In the genomic region with DNA sequence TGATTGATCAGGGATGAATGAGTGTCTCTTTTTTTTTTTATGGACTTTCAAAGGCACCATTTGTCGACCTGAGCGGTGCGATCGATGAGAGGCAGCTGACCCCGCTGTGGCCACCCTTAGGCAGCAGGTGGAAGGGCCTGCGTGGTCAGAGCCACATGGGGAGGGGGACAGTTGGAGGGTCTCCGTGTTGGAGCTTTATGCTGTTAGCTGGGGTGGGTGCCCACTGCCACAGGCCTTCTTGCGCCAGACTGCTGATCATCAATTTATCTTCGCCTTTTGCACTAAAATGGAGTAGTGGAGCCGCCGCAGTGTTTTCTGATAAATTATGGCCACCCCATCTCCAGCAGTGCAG, we compare ENCODE assay signal across 25 mouse cellular contexts. TPM values are rescaled to one million over a fixed set of nuclear protein-coding genes. Genes with fewer than 3 reads are reported as not detected.
DNase-seq lines count a peak whose midpoint lies in the region; ATAC-seq and TF ChIP-seq lines count a peak whose summit lies in the region.
"Had no signal": no experiment of that assay in that cellular context is flagged by ENCODE, and none has a peak within 500 bp of the region (broad histone marks: within the 10 kb centered on the region; RNA-seq: fewer than 3 reads in every experiment).

No protein-coding gene starts in this region.

- no peak for ATAC-seq in hindbrain, postnatal 0 days
- no peak for ATAC-seq in embryonic facial prominence, embryonic 13.5 days (ENCODE audit: insufficient number of reproducible peaks, insufficient read depth, low FRiP score, low TSS enrichment, low read depth)
- ATAC-seq in hindbrain, embryonic 13.5 days (ENCODE audit: low FRiP score) = peak; percentile 21; the same call in 1 of the 2 replicates
- peak; percentile 17; the same call in 1 of the 2 replicates for ATAC-seq in neural tube, embryonic 12.5 days (ENCODE audit: low FRiP score, low read depth)
- ATAC-seq: liver, postnatal 0 days; lung, postnatal 0 days had no signal

- H3K9me3 ChIP-seq in hindbrain, embryonic 10.5 days = no peaks in the 10 kb centered on the region
- no peaks in the 10 kb centered on the region for H3K9me3 ChIP-seq in hindbrain, postnatal 0 days (ENCODE audit: low read length)
- H3K9me3 ChIP-seq in embryonic facial prominence, embryonic 13.5 days = no peaks in the 10 kb centered on the region
- H3K9me3 ChIP-seq in hindbrain, embryonic 13.5 days = 0 out of 2 replicates have a peak, but pooled peaks cover 3% of the 10 kb centered on the region
- H3K9me3 ChIP-seq in neural tube, embryonic 12.5 days = no peaks in the 10 kb centered on the region
- H3K9me3 ChIP-seq: embryonic facial prominence, embryonic 15.5 days; heart, embryonic 10.5 days; intestine, embryonic 15.5 days; limb, embryonic 12.5 days; stomach, embryonic 15.5 days had no signal

- peaks cover 23% of the 10 kb centered on the region for H3K27me3 ChIP-seq in hindbrain, embryonic 10.5 days (ENCODE audit: insufficient read depth, poor library complexity, severe bottlenecking)
- no peaks in the 10 kb centered on the region for H3K27me3 ChIP-seq in hindbrain, postnatal 0 days (ENCODE audit: insufficient read depth, low read length)
- H3K27me3 ChIP-seq in embryonic facial prominence, embryonic 13.5 days = 0 out of 2 replicates have a peak, but pooled peaks cover 4% of the 10 kb centered on the region
- peaks cover 6% of the 10 kb centered on the region; the same call in 1 of the 2 replicates for H3K27me3 ChIP-seq in hindbrain, embryonic 13.5 days
- H3K27me3 ChIP-seq in neural tube, embryonic 12.5 days (replicated peaks) = peaks cover 6% of the 10 kb centered on the region
- H3K27me3 ChIP-seq: embryonic facial prominence, embryonic 15.5 days; intestine, embryonic 15.5 days had no signal

- no peaks in the 10 kb centered on the region for H3K36me3 ChIP-seq in hindbrain, embryonic 10.5 days
- H3K36me3 ChIP-seq in hindbrain, postnatal 0 days (ENCODE audit: insufficient read depth, low read length) = no peaks in the 10 kb centered on the region
- H3K36me3 ChIP-seq in embryonic facial prominence, embryonic 13.5 days = no peaks in the 10 kb centered on the region
- H3K36me3 ChIP-seq in hindbrain, embryonic 13.5 days = no peaks in the 10 kb centered on the region
- H3K36me3 ChIP-seq in neural tube, embryonic 12.5 days = no peaks in the 10 kb centered on the region
- H3K36me3 ChIP-seq: embryonic facial prominence, embryonic 15.5 days; heart, embryonic 10.5 days; intestine, embryonic 15.5 days; limb, embryonic 12.5 days; stomach, embryonic 15.5 days had no signal

- 39% methylated on average over 11 of the region's 11 CpGs for WGBS in hindbrain, embryonic 10.5 days
- WGBS in hindbrain, postnatal 0 days = 46% methylated on average over 11 of the region's 11 CpGs
- WGBS in embryonic facial prominence, embryonic 13.5 days = 52% methylated on average over 11 of the region's 11 CpGs
- WGBS in hindbrain, embryonic 13.5 days = 22% methylated on average over 11 of the region's 11 CpGs
- WGBS in neural tube, embryonic 12.5 days = 12% methylated on average over 11 of the region's 11 CpGs

- no peak for TF ChIP-seq CTCF in hindbrain, postnatal 0 days (IDR thresholded peaks at IDR 0.05; ENCODE audit: low read depth)

- H3K9ac ChIP-seq in hindbrain, postnatal 0 days (replicated peaks; ENCODE audit: low read length) = no peak overlapping the region
- H3K9ac ChIP-seq in embryonic facial prominence, embryonic 13.5 days = 0 out of 2 replicates have a peak overlapping the region, but pooled peaks have one; percentile 7
- H3K9ac ChIP-seq in hindbrain, embryonic 13.5 days = peak overlapping the region; percentile 49; the same call in 1 of the 2 replicates
- no peak overlapping the region for H3K9ac ChIP-seq in neural tube, embryonic 12.5 days
- H3K9ac ChIP-seq: embryonic facial prominence, embryonic 15.5 days; intestine, embryonic 15.5 days; limb, embryonic 12.5 days; liver, postnatal 0 days; stomach, embryonic 15.5 days had no signal

- H3K4me1 ChIP-seq in hindbrain, embryonic 10.5 days (replicated peaks) = peaks cover 50% of the 10 kb centered on the region
- no peaks in the 10 kb centered on the region for H3K4me1 ChIP-seq in hindbrain, postnatal 0 days (ENCODE audit: insufficient read depth, low read length)
- peaks cover 7% of the 10 kb centered on the region for H3K4me1 ChIP-seq in embryonic facial prominence, embryonic 13.5 days
- peaks cover 49% of the 10 kb centered on the region for H3K4me1 ChIP-seq in hindbrain, embryonic 13.5 days (replicated peaks)
- H3K4me1 ChIP-seq in neural tube, embryonic 12.5 days = peaks cover 22% of the 10 kb centered on the region
- H3K4me1 ChIP-seq: intestine, embryonic 15.5 days; stomach, embryonic 15.5 days had no signal

- H3K27ac ChIP-seq in hindbrain, embryonic 10.5 days = peak overlapping the region; percentile 76
- H3K27ac ChIP-seq in hindbrain, postnatal 0 days = no peak overlapping the region
- H3K27ac ChIP-seq in embryonic facial prominence, embryonic 13.5 days = no peak overlapping the region
- H3K27ac ChIP-seq in hindbrain, embryonic 13.5 days = peak overlapping the region; percentile 80
- H3K27ac ChIP-seq in neural tube, embryonic 12.5 days = no peak overlapping the region
- H3K27ac ChIP-seq: embryonic facial prominence, embryonic 15.5 days; gastrocnemius, adult 2 months; heart, embryonic 10.5 days; intestine, embryonic 15.5 days; limb, embryonic 12.5 days; macrophage; stomach, embryonic 15.5 days had no signal

- no peak overlapping the region for H3K4me2 ChIP-seq in hindbrain, postnatal 0 days (ENCODE audit: low read depth, low read length)
- no peak overlapping the region for H3K4me2 ChIP-seq in embryonic facial prominence, embryonic 13.5 days
- peak overlapping the region; percentile 19; the same call in 1 of the 2 replicates for H3K4me2 ChIP-seq in hindbrain, embryonic 13.5 days
- peak overlapping the region; percentile 38 for H3K4me2 ChIP-seq in neural tube, embryonic 12.5 days (replicated peaks)
- H3K4me2 ChIP-seq: embryonic facial prominence, embryonic 15.5 days; intestine, embryonic 15.5 days; limb, embryonic 12.5 days; liver, embryonic 11.5 days; stomach, embryonic 15.5 days had no signal

- DNase-seq in hindbrain, embryonic 10.5 days (ENCODE audit: low spot score) = no peak
- DNase-seq in hindbrain, postnatal 0 days (ENCODE audit: low spot score) = no peak
- no peak for DNase-seq in urinary bladder, postnatal 36 days (ENCODE audit: low spot score in 2 of 2)
- DNase-seq in c-Kit-positive CD71-positive TER-119-positive erythroid progenitor cells, embryonic 14.5 days (ENCODE audit: low spot score) = no peak
- no peak for DNase-seq in cerebellum, adult 9-11 months
- DNase-seq: adrenal gland, postnatal 25 days; cerebellum, adult 9-10 months; gastrocnemius, adult 2 months; heart, postnatal 4 days; kidney, adult 8-10 months; liver, postnatal 0 days; right cerebral cortex, adult 18-20 months; right cerebral cortex, postnatal 4 days; thymus, postnatal 36 days had no signal

- H3K4me3 ChIP-seq in hindbrain, embryonic 10.5 days = peak overlapping the region; percentile 20; the same call in 1 of the 2 replicates
- H3K4me3 ChIP-seq in hindbrain, postnatal 0 days (ENCODE audit: low read length) = no peak overlapping the region
- no peak overlapping the region for H3K4me3 ChIP-seq in embryonic facial prominence, embryonic 13.5 days
- no peak overlapping the region for H3K4me3 ChIP-seq in hindbrain, embryonic 13.5 days
- H3K4me3 ChIP-seq in neural tube, embryonic 12.5 days = no peak overlapping the region
- H3K4me3 ChIP-seq: embryonic facial prominence, embryonic 15.5 days; gastrocnemius, adult 2 months; heart, embryonic 10.5 days; intestine, embryonic 15.5 days; limb, embryonic 12.5 days; stomach, embryonic 15.5 days had no signal

RNA-seq across cellular contexts. Expression of a gene that starts 11.6 kb away (rescaled TPM):
- polyA plus RNA-seq in hindbrain, embryonic 10.5 days (2016; fragmentation: Nextera tagmentation; extraction: Ambion mirVana) = 1,866 and 1,915 TPM in 2 replicates
- 86.4 and 140 TPM in 2 replicates for total RNA-seq in hindbrain, postnatal 0 days (2014; rRNA removed)
- 155 and 166 TPM in 2 replicates for polyA plus RNA-seq in hindbrain, postnatal 0 days (2015; fragmentation: Nextera tagmentation; extraction: Ambion mirVana)
- polyA plus RNA-seq in embryonic facial prominence, embryonic 13.5 days (2015; fragmentation: Nextera tagmentation; extraction: Ambion mirVana) = 743 and 842 TPM in 2 replicates
- polyA plus RNA-seq in hindbrain, embryonic 13.5 days (2015; fragmentation: Nextera tagmentation; extraction: Ambion mirVana) = 368 and 389 TPM in 2 replicates
- polyA plus RNA-seq in neural tube, embryonic 12.5 days (2016; fragmentation: Nextera tagmentation; extraction: Ambion mirVana) = 644 and 768 TPM in 2 replicates
- polyA plus RNA-seq: liver, postnatal 0 days; macrophage had no signal

RNA-seq across cellular contexts. Expression of a gene that starts 18.6 kb away (rescaled TPM):
- polyA plus RNA-seq in hindbrain, embryonic 10.5 days (2016; fragmentation: Nextera tagmentation; extraction: Ambion mirVana) = 150 and 174 TPM in 2 replicates
- total RNA-seq in hindbrain, postnatal 0 days (2014; rRNA removed) = 35.6 and 37.9 TPM in 2 replicates
- 88.5 and 96.7 TPM in 2 replicates for polyA plus RNA-seq in hindbrain, postnatal 0 days (2015; fragmentation: Nextera tagmentation; extraction: Ambion mirVana)
- polyA plus RNA-seq in embryonic facial prominence, embryonic 13.5 days (2015; fragmentation: Nextera tagmentation; extraction: Ambion mirVana) = 156 and 167 TPM in 2 replicates
- 110 and 112 TPM in 2 replicates for polyA plus RNA-seq in hindbrain, embryonic 13.5 days (2015; fragmentation: Nextera tagmentation; extraction: Ambion mirVana)
- polyA plus RNA-seq in neural tube, embryonic 12.5 days (2016; fragmentation: Nextera tagmentation; extraction: Ambion mirVana) = 114 TPM in 2 replicates

RNA-seq across cellular contexts. Expression of a gene that starts 54.2 kb away (rescaled TPM):
- polyA plus RNA-seq in hindbrain, embryonic 10.5 days (2016; fragmentation: Nextera tagmentation; extraction: Ambion mirVana) = 4.5 and 4.7 TPM in 2 replicates
- 5.5 and 11.3 TPM in 2 replicates for total RNA-seq in hindbrain, postnatal 0 days (2014; rRNA removed)
- 6.2 and 6.7 TPM in 2 replicates for polyA plus RNA-seq in hindbrain, postnatal 0 days (2015; fragmentation: Nextera tagmentation; extraction: Ambion mirVana)
- polyA plus RNA-seq in embryonic facial prominence, embryonic 13.5 days (2015; fragmentation: Nextera tagmentation; extraction: Ambion mirVana) = 7.3 and 8.2 TPM in 2 replicates
- 4.8 and 7.2 TPM in 2 replicates for polyA plus RNA-seq in hindbrain, embryonic 13.5 days (2015; fragmentation: Nextera tagmentation; extraction: Ambion mirVana)
- polyA plus RNA-seq in neural tube, embryonic 12.5 days (2016; fragmentation: Nextera tagmentation; extraction: Ambion mirVana) = 4.3 and 4.6 TPM in 2 replicates

Comparison
In these comparisons a context has a peak if more than half of its experiments do, and no peak if none do; other contexts are left out.
1. H3K27ac ChIP-seq: peak in hindbrain, embryonic 10.5 days (single experiment) and hindbrain, embryonic 13.5 days (single experiment); none in hindbrain, postnatal 0 days (single experiment), embryonic facial prominence, embryonic 13.5 days (single experiment) and neural tube, embryonic 12.5 days (single experiment).
2. ATAC-seq: peak in hindbrain, embryonic 13.5 days (single experiment) and neural tube, embryonic 12.5 days (single experiment); none in hindbrain, postnatal 0 days (single experiment) and embryonic facial prominence, embryonic 13.5 days (single experiment).
3. H3K4me2 ChIP-seq: peak in hindbrain, embryonic 13.5 days (single experiment) and neural tube, embryonic 12.5 days (single experiment); none in hindbrain, postnatal 0 days (single experiment) and embryonic facial prominence, embryonic 13.5 days (single experiment).
4. H3K9ac ChIP-seq: peak in embryonic facial prominence, embryonic 13.5 days (single experiment) and hindbrain, embryonic 13.5 days (single experiment); none in hindbrain, postnatal 0 days (single experiment) and neural tube, embryonic 12.5 days (single experiment).